Mouse (Mus musculus) retina, embryonic 14.5 days (tissue): ENCODE measurements around the gene Polr3a.
A peak's percentile ranks its signal among the peaks of the same experiment; 100 is the strongest.

Experiments
- DNase-seq: peaks from one replicate; pipeline ENCODE4 v3.0.0-alpha.2; 2015; ENCODE audit warnings: low spot score

Gene Polr3a

DNA sequence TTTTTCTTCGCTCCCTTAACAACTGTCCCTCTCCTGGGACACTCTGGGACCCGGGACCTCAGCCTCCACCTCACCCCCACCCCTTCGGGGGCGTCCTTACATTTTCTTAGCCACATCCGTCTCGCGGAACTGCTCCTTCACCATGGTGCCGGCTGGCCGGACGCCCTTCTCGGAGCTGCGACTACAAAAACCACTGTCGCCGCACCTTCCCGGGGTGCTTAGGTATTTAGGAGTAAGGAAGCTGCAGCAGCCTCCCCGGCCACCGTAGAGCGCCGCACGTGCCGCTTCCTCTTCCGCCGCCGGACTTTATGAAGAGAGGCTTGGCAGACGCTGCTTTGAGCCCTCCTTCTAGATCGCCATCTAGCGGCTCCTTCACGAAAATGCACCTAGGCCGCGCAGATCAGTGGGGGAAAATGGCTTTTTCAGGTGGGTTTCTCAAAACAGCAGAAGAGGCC, at the start of gene Polr3a, which contains the start of gene Rps24:
Gene Polr3a, minus strand, starts transcription at position 286 of the 455 bp plus-strand sequence.
Gene Rps24, plus strand, starts transcription at position 353 of the 455 bp plus-strand sequence.
- peak; percentile 95 for DNase-seq

- DNase-seq, result peak; percentile 51
Observed at GRCm38 (mm10) chr14:24534865-24535545, 48.1 kb upstream of the Polr3a start.

DNA sequence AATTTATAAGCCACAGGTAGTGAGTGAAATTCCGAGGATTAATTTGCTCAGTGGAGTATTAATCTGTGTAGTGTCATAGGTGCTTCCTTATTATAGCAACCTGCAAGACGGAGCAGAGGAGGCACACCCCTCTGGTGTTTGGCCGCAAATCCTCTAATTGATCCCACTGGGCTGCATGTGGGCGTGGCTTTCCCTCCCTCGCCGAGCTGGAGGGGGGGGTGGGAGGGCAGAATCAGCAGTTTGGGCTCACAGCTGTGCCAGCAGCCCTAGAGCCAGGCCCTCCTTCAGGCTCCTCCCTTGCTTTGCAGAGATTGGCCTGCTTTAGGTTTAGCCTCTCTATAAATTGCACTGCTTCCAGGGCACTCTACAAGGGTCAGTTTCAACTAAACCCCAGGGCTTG, 43.4 kb upstream of the Polr3a start:
- DNase-seq, result peak; percentile 66

GRCm38 (mm10) chr14:24526440-24526839, 39.6 kb upstream of the Polr3a start:
- no peak for DNase-seq

DNA sequence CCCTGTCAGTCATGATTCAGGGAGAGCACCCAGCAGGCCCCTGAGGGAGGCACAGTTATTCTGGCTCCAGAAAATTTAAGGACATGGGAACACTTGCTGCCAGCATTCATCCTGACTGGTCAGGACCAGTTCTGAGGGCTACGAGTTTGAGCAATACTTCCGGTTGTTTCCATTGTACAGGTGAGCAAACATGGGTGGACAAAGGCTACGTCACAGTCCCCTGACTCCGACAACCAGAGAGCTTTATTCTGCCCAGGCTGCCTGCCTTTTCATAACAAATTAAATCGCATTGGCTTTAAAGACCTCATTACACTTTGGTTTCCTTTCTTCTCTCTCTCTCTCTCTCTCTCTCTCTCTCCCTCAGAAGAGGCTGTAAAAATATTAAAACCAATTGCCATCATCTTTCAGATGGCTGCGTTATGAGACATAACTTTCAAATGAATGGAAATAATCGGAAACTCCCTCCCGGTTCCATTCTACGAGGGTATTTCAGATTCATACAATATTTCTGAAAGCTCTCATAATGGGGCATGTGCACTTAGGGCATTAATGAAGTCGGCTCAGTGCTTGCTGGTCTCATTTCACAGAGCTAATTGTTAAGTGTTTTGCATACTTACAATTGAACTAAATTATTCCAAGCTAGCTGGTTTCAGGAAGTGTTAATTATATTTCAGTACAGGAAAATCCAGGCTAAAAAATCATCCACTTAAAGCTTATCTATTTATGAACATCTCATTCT, 39.0 kb upstream of the Polr3a start:
- no peak for DNase-seq

DNA sequence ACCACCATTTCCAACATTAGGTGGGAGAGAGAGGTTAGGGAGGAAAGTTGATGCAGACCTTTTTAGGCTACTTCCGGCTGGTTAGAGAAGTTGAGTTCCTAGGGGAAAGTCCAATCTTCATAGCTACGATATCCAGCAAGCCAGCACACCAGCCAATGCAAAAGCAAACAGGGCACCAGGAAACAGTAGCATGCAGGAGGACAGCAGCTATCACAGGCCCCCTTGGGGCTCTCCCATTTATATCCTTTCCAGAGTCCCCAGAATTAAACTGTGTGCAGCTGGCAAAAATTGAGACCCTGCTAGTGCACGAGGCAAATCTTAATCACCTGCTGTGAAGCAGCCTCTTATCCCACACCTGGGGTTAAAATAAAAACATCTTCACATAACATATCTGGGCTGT, 38.3 kb upstream of the Polr3a start:
- DNase-seq, result no peak

DNA sequence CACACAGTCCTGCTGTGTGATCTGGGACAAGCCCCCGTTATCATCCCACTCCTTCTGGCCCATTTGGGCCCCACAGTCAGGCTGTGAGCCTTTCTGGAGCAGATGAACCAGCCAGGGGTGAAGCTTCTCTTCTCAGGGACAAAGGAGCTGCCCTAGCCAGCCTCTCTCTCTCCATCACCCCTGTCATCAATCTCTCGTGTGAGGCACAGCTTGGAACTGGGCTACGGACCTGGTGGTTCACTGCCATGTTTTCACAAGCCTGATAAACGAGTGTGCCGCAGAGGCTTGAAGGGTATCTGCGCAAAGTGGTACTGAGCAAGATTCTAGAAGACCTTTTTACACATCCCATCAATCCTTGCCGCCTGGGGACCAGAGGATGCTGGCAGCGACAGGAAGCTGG, 34.7 kb upstream of the Polr3a start:
- DNase-seq, result no peak

DNA sequence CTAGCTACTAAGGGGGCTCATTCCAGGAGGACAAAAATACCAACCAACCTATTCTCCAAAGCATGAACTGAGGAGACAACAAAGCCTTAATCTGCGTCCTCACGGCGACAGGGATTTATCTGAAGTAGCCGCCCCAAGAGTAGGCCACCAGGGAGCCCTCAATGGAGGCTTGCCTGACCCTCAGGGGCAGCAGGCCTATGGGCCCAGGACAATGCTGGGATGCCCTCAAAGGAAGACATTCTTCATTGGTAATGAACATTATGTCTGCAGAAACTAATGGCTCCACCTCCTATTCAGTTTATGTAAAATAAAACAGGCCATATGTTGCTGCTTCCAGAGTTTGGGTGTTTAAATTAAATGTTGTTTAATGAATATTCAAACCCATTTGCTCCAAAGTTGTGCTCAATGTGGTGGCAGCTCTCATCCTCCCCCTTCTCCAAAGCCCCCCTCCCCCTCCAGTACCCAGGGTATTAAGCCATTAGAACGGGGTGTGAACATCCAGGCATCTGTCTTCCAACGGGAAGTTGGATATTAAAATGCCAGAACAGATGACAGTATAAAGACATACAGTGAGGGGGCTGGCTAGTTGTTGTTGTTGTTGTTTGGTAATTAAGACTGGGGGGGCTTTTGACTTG, 25.8 kb upstream of the Polr3a start:
- DNase-seq, result no peak

GRCm38 (mm10) chr14:24510679-24511078, 23.8 kb upstream of the Polr3a start:
- DNase-seq, result no peak

DNA sequence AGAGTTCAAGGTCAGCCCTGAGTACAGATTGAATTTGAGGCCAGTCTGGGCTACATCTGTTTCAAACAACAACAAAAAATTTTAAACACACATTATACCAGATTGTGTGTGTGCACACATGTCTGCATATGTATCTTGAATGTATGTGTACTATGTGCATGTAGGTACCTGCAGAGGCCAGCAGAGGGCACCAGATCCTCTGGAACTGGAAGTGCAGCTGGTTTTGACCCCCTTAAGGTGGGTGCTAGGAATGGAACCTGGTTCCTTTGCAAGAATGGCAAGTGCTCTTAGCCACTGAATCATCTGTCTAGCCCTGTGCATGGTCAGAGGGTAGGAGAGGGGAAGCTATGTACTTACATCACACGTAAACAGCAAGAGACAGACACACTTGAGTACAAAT, 23.4 kb upstream of the Polr3a start:
- DNase-seq, result no peak

DNA sequence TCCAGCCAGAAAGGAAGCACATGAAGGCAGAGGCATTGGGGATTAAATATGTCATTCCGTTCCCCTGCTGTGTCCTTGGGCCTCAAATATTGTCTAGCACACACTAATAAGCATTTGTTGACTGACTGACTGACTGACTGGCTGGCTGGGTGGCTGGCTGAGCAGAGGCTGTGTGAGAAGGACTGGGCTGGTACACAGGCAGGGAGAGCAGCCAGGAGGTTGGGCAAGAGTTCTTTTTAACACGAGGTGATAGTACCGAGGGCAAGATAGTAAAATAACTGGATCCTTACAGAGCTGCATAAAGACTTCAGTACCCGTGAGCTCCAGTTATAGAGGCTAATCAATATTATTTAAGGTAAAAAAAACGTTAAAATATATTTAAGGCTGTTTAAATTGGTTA, 22.7 kb upstream of the Polr3a start:
- no peak for DNase-seq

DNA sequence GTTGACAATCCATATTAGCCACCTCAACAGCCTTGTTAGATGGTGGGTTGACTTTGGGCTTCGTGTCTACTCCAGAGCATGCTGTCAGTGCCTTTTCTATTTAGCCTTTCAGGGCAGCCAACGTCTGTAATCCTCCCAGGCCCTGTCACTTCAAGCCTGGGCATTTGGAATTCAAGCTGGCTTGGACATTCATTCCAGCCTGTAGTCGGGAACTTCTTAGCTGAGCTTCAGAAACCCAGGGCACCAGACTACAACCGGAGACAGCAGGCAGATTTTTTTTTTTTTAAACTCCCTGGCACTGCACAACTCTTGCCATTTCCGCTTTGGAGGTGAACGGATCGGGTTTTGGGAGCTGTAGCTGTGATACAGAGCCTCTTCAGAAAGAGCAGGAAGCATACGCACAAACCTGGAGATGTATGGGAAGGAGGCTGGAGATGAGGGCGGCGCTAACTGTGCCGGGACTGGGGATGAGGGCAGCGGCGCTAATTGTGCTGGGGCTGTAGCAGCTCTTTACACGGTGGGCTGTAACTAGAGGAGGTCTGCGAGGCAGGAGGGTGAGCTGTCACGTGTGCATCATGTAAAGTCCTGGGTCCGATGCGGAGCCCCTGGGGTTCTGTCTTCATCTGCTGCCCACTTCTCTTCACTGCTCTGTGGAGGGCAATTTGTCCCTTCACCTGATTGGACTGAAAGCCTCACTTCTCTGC, 21.4 kb upstream of the Polr3a start:
- peak; percentile 47 for DNase-seq

- DNase-seq, result no peak
Observed at GRCm38 (mm10) chr14:24507452-24508069, 20.7 kb upstream of the Polr3a start.

DNA sequence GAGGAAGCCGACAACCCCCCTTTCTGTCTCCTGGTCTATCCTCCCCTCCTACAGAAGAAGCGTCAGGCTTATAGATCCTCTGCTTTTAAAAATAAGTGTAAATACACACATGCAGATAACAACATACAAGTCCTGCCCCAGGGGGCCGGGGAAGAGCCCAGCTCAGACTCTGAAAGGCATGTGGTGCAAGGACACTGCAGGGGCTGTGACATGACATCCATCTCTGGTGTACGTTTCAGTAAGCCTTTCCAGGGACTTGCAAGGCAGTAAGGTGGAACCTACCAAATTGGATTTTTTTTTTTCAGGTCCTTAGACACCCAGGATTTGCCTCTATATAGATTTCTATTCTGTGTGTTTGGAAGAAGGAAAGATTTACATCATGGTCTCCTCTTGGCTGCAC, 14.4 kb upstream of the Polr3a start:
- DNase-seq, result no peak

GRCm38 (mm10) chr14:24500845-24501186, 14.0 kb upstream of the Polr3a start:
- DNase-seq, result no peak

DNA sequence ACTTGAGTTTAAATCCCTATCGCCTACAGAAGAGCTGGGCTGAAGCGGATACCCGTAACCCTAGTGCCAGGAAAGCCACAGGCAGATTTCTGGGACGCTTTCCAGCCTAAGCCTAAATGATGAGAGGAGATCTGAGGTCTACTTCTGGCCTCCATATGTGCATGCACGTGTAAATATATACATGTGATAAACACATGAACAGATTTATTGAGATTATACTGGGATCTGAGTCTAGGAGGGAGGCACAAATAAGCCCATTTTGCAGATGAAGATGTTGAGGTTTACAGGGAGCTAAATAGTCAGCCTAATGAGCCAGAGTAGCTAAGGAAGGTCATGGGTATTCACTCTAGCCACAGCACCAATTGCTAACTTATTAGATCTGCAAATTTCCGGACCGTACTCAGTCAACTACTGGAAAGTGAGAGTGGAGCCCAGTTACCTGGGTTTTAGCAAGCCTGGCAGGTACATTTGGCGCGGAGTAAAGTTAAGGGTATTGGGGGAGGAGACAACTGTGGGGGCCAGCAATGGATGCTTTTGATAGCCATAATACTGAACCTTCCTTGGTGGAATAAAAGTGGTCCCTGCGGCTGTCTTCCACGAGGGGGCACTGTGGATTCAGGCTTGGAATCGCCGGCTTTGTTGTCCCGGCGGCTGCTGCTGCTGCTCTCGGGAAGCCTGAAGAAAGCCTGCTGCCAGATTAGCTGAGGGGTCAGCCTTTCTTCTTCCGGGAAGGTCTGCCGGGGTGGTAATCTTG, 13.4 kb upstream of the Polr3a start:
- peak; percentile 94 for DNase-seq

- no peak for DNase-seq
Observed at GRCm38 (mm10) chr14:24499478-24499877, 12.6 kb upstream of the Polr3a start.

- DNase-seq, result no peak
Observed at GRCm38 (mm10) chr14:24498561-24499255, 11.8 kb upstream of the Polr3a start.

- DNase-seq, result no peak
Observed at GRCm38 (mm10) chr14:24497443-24497842, 10.6 kb upstream of the Polr3a start.

DNA sequence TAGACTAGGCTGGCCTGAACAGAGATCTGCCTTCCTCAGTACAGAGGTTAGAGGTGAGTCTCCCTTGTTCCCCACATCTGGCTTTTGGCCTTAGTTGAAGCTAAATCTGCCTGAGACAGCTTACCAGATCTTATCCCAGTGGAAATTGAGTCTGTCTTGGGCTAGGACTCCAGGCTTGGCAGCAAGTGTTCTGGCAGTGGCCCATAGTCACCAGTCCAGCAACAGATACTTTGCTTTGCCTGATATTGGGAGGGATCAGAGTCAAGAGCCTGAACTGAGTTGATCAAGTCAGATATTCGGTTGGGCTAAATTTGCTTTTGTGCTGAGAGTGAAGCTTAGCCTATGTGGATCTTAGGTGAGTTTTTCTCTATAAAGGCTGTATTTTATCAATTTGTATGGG, 9.6 kb upstream of the Polr3a start:
- no peak for DNase-seq

DNA sequence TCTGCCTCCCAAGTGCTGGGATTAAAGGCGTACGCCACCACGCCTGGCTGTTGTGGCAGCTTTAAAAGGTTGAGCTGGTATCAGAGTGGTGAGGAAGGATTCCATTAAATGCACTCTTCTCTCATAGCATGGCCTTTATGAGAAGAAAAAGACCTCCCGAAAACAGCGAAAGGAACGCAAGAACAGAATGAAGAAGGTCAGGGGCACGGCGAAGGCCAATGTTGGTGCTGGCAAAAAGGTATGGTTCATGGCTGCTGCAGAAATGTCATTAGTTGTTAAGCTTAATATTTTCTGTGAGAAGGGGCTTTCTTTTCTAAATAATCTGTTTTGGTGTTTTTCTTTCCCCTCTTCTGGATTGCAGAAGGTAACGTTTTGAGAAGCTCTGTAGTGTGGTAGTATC, 6.4 kb upstream of the Polr3a start:
- no peak for DNase-seq
